Mouse (Mus musculus) limb, embryonic 11.5 days (tissue): Measurements from ENCODE around the gene Ptar1. TPM values are rescaled to one million over a fixed set of nuclear protein-coding genes. Genes with fewer than 3 reads are reported as not detected.

Source experiments
- polyA plus RNA-seq: library from polyadenylated mRNA; unstranded; fragments of >200 nt; fragmentation: Nextera tagmentation; extraction: Ambion mirVana; gene quantifications from 2 replicates; pipeline ENCODE4 v1.2.1, GENCODE M21; 2014

Gene Ptar1
- polyA plus RNA-seq, 1 experiment from 2014 or later, result 7.3 TPM

Other genes with a start within 250 kb of the Ptar1 start
- 0.80 and 1.4 TPM in 2 replicates for gene Mamdc2, start 239.0 kb upstream of the Ptar1 start, polyA plus RNA-seq
- gene 1700028P14Rik, start 34.6 kb upstream of the Ptar1 start, polyA plus RNA-seq, result not detected in 2 replicates
- gene Apba1, start 71.5 kb downstream of the Ptar1 start, polyA plus RNA-seq, result 0.13 and 0.23 TPM in 2 replicates